Mouse (Mus musculus) embryonic facial prominence, embryonic 11.5 days (tissue): ENCODE measurements around the gene Ttc25. TPM values are rescaled to one million over a fixed set of nuclear protein-coding genes. Genes with fewer than 3 reads are reported as not detected.

Experiments used
- ATAC-seq: fragments of 200-750 bp; cut with Nextera tagmentation; replicated peaks from 2 replicates; pipeline ENCODE4 v1.8.0; 2017; ENCODE audit warnings: low read depth; ENCODE audit not compliant: insufficient number of reproducible peaks, low FRiP score, low TSS enrichment
- DNase-seq: peaks from one replicate; pipeline ENCODE4 v3.0.0-alpha.2; 2015; ENCODE audit warnings: low spot score
- H3K27ac ChIP-seq: fragments of 300-500 bp; sonication (generic); replicated peaks from 2 replicates; pipeline ENCODE4 v1.5.1; 2014; ENCODE audit warnings: mild to moderate bottlenecking, low read depth, low read length, control low read depth
- H3K27me3 ChIP-seq: fragments of 300-500 bp; sonication (generic); 2 replicates; pipeline ENCODE4 v1.6.1; 2014; ENCODE audit warnings: mild to moderate bottlenecking, low read length, moderate library complexity, mixed read lengths; ENCODE audit not compliant: control insufficient read depth, insufficient read depth
- H3K36me3 ChIP-seq: fragments of 300-500 bp; sonication (generic); replicated peaks from 2 replicates; pipeline ENCODE4 v1.6.1; 2014; ENCODE audit warnings: low read depth, mild to moderate bottlenecking, low read length, moderate library complexity, mixed read lengths; ENCODE audit not compliant: control insufficient read depth, insufficient read depth
- H3K4me1 ChIP-seq: fragments of 300-500 bp; sonication (generic); 2 replicates; pipeline ENCODE4 v1.6.1; 2014; ENCODE audit warnings: low read length, mixed read lengths; ENCODE audit not compliant: control insufficient read depth, insufficient read depth
- H3K4me2 ChIP-seq: fragments of 300-500 bp; sonication (generic); 2 replicates; pipeline ENCODE4 v1.6.1; 2014; ENCODE audit warnings: low read depth, mild to moderate bottlenecking, control low read depth, low read length, moderate library complexity
- H3K4me3 ChIP-seq: fragments of 300-500 bp; sonication (generic); 2 replicates; pipeline ENCODE4 v1.5.1; 2014; ENCODE audit warnings: low read depth, low read length, control low read depth
- H3K9ac ChIP-seq: fragments of 300-500 bp; sonication (generic); replicated peaks from 2 replicates; pipeline ENCODE4 v1.6.1; 2014; ENCODE audit warnings: mild to moderate bottlenecking, control low read depth, low read length
- H3K9me3 ChIP-seq: fragments of 300-500 bp; sonication (generic); replicated peaks from 2 replicates; pipeline ENCODE4 v1.6.1; 2016; ENCODE audit warnings: mild to moderate bottlenecking, low read length, inconsistent platforms, mixed read lengths; ENCODE audit not compliant: control insufficient read depth
- WGBS: fragments of 180-500 bp; shearing (Covaris S2); extraction: QIAGEN DNeasy Blood & Tissue Kit; methylation state at CpG from one replicate; pipeline ENCODE4 v1.1.7; 2014; 5-methylcytosine and 5-hydroxymethylcytosine counted together
- polyA plus RNA-seq: library from polyadenylated mRNA; unstranded; fragments of >200 nt; fragmentation: Nextera tagmentation; extraction: Ambion mirVana; gene quantifications from 2 replicates; pipeline ENCODE4 v1.2.1, GENCODE M21; 2014

The Ttc25 gene
- polyA plus RNA-seq = 0.79 and 1.4 TPM in 2 replicates

- peak within 1 kb of the TSS; percentile 40 for H3K4me3 ChIP-seq
- DNase-seq = peak; percentile 96
- no peaks in the 10 kb centered on the region for H3K36me3 ChIP-seq
- no peaks in the 10 kb centered on the region for H3K27me3 ChIP-seq
- peak; percentile 94 for ATAC-seq
- WGBS = 5% methylated on average over 28 of the region's 28 CpGs
- peak within 1 kb of the TSS; percentile 22; the same call in 1 of the 2 replicates for H3K27ac ChIP-seq
- H3K9me3 ChIP-seq = no peaks in the 10 kb centered on the region
- no peaks in the 10 kb centered on the region for H3K4me1 ChIP-seq
- peak within 1 kb of the TSS; percentile 50 for H3K9ac ChIP-seq
- H3K4me2 ChIP-seq = peak within 1 kb of the TSS; percentile 67
These were observed at the start of gene Ttc25 for GRCm38 (mm10) chr11:100544832-100545745. TSS of gene Ttc25 (plus strand) at chr11:100545607.

GRCm38 (mm10) chr11:100500241-100500640 is 45.2 kb upstream of the Ttc25 start:
- no peak overlapping the region for H3K27ac ChIP-seq
- no peak overlapping the region for H3K4me3 ChIP-seq
- DNase-seq (no peak), ATAC-seq (no peak)
- no peak overlapping the region for H3K4me2 ChIP-seq
- no peak overlapping the region for H3K9ac ChIP-seq
- no peaks in the 10 kb centered on the region for H3K4me1 ChIP-seq
- WGBS = 91% methylated on average over 3 of the region's 3 CpGs
- no peaks in the 10 kb centered on the region for H3K9me3 ChIP-seq
- peaks cover 31% of the 10 kb centered on the region for H3K36me3 ChIP-seq
- H3K27me3 ChIP-seq = no peaks in the 10 kb centered on the region

GRCm38 (mm10) chr11:100500651-100501050 is 44.8 kb upstream of the Ttc25 start:
- H3K27me3 ChIP-seq = no peaks in the 10 kb centered on the region
- no peak for DNase-seq
- H3K9ac ChIP-seq = no peak overlapping the region
- no peak overlapping the region for H3K27ac ChIP-seq
- H3K4me1 ChIP-seq = no peaks in the 10 kb centered on the region
- peaks cover 28% of the 10 kb centered on the region for H3K36me3 ChIP-seq
- no peak overlapping the region for H3K4me2 ChIP-seq
- 85% methylated on average over 7 of the region's 7 CpGs for WGBS
- no peak for ATAC-seq
- no peaks in the 10 kb centered on the region for H3K9me3 ChIP-seq
- no peak overlapping the region for H3K4me3 ChIP-seq

GRCm38 (mm10) chr11:100501321-100501720 is 44.1 kb upstream of the Ttc25 start:
- ATAC-seq (no peak), DNase-seq (no peak)
- H3K4me2 ChIP-seq = no peak overlapping the region
- H3K27ac ChIP-seq = no peak overlapping the region
- no peaks in the 10 kb centered on the region for H3K4me1 ChIP-seq
- no peak overlapping the region for H3K4me3 ChIP-seq
- H3K9ac ChIP-seq = no peak overlapping the region
- WGBS = 35% methylated on average over 6 of the region's 6 CpGs
- peaks cover 26% of the 10 kb centered on the region for H3K36me3 ChIP-seq
- no peaks in the 10 kb centered on the region for H3K27me3 ChIP-seq
- no peaks in the 10 kb centered on the region for H3K9me3 ChIP-seq

- Histone ChIP-seq H3K4me1 (no peaks in the 10 kb centered on the region), H3K9me3 (no peaks in the 10 kb centered on the region), H3K27me3 (no peaks in the 10 kb centered on the region), H3K9ac (no peak overlapping the region), H3K27ac (no peak overlapping the region), H3K4me3 (no peak overlapping the region), H3K36me3 (peaks cover 19% of the 10 kb centered on the region), H3K4me2 (no peak overlapping the region)
- WGBS = 91% methylated on average over 12 of the region's 12 CpGs
- DNase-seq (no peak), ATAC-seq (no peak)
These were observed 40.3 kb upstream of the Ttc25 start for GRCm38 (mm10) chr11:100504990-100505660.

GRCm38 (mm10) chr11:100505997-100506396 is 39.4 kb upstream of the Ttc25 start:
- 93% methylated on average over 8 of the region's 8 CpGs for WGBS
- Histone ChIP-seq H3K27me3 (no peaks in the 10 kb centered on the region), H3K9me3 (no peaks in the 10 kb centered on the region), H3K36me3 (peaks cover 20% of the 10 kb centered on the region), H3K4me1 (no peaks in the 10 kb centered on the region), H3K4me3 (no peak overlapping the region), H3K9ac (no peak overlapping the region), H3K4me2 (no peak overlapping the region), H3K27ac (no peak overlapping the region)
- ATAC-seq = no peak
- no peak for DNase-seq

GRCm38 (mm10) chr11:100510556-100510955 is 34.9 kb upstream of the Ttc25 start:
- DNase-seq (no peak), ATAC-seq (no peak)
- H3K27me3 ChIP-seq = no peaks in the 10 kb centered on the region
- no peak overlapping the region for H3K9ac ChIP-seq
- 88% methylated on average over 2 of the region's 2 CpGs for WGBS
- H3K9me3 ChIP-seq = no peaks in the 10 kb centered on the region
- no peak overlapping the region for H3K27ac ChIP-seq
- no peak overlapping the region for H3K4me2 ChIP-seq
- H3K4me3 ChIP-seq = no peak overlapping the region
- H3K36me3 ChIP-seq = peaks cover 24% of the 10 kb centered on the region
- H3K4me1 ChIP-seq = no peaks in the 10 kb centered on the region

- no peak overlapping the region for H3K4me3 ChIP-seq
- ATAC-seq (no peak), DNase-seq (peak; percentile 28)
- H3K4me2 ChIP-seq = no peak overlapping the region
- H3K9me3 ChIP-seq = no peaks in the 10 kb centered on the region
- no peaks in the 10 kb centered on the region for H3K4me1 ChIP-seq
- no peak overlapping the region for H3K27ac ChIP-seq
- peaks cover 23% of the 10 kb centered on the region for H3K36me3 ChIP-seq
- H3K9ac ChIP-seq = no peak overlapping the region
- 96% methylated on average over 1 of the region's 1 CpGs for WGBS
- H3K27me3 ChIP-seq = no peaks in the 10 kb centered on the region
These were observed 33.0 kb upstream of the Ttc25 start for GRCm38 (mm10) chr11:100512384-100512783.
